Mouse (Mus musculus) intestine, embryonic 15.5 days (tissue): Measurements from ENCODE around the gene Zfp273. TPM values are rescaled to one million over a fixed set of nuclear protein-coding genes. Genes with fewer than 3 reads are reported as not detected.

Experiments used
- polyA plus RNA-seq: library from polyadenylated mRNA; unstranded; fragments of >200 nt; fragmentation: Nextera tagmentation; extraction: Ambion mirVana; gene quantifications from 2 replicates; pipeline ENCODE4 v1.2.1, GENCODE M21; 2015

Gene Zfp273
- polyA plus RNA-seq, 1 experiment from 2014 or later = 5.6 TPM

Other genes with a start within 250 kb of the Zfp273 start
- 3.4 and 4.1 TPM in 2 replicates for gene Zfp729b, start 204.0 kb upstream of the Zfp273 start, polyA plus RNA-seq
- gene Gm49345, start 176.0 kb upstream of the Zfp273 start, polyA plus RNA-seq = not detected in 2 replicates
- 2.6 TPM in 2 replicates for gene Zfp729a, start 175.9 kb upstream of the Zfp273 start, polyA plus RNA-seq
- gene Zfp738, start 126.7 kb upstream of the Zfp273 start, polyA plus RNA-seq = 9.3 and 10.1 TPM in 2 replicates
- 4.7 and 4.9 TPM in 2 replicates for gene Zfp65, start 84.6 kb upstream of the Zfp273 start, polyA plus RNA-seq
- 3.4 and 4.0 TPM in 2 replicates for gene Zfp85, start 58.5 kb upstream of the Zfp273 start, polyA plus RNA-seq
- gene Zfp493, start 34.0 kb upstream of the Zfp273 start, polyA plus RNA-seq = 2.1 and 2.5 TPM in 2 replicates
- gene Gm10037, start 17.4 kb downstream of the Zfp273 start, polyA plus RNA-seq = 2.1 and 2.2 TPM in 2 replicates
- gene BC048507, start 49.6 kb downstream of the Zfp273 start, polyA plus RNA-seq = not detected in 2 replicates